Mouse (Mus musculus): ENCODE measurements at regions not wholly inside any gene's neighbourhood (a gene's known extent, or its start where the extent isn't known, plus 50 kb on each side); places are given as distances from the start of the nearest gene placed in this dataset.

GRCm38 (mm10) chr14:78372102-78372501 lies 64.3 kb upstream of the Tnfsf11 start:
- no peak for DNase-seq

GRCm38 (mm10) chr14:78368881-78369280 lies 61.0 kb upstream of the Tnfsf11 start:
- DNase-seq: no peak

- no peak for DNase-seq
Observed at GRCm38 (mm10) chr14:78364822-78365221, 57.0 kb upstream of the Tnfsf11 start.

- DNase-seq: no peak
Observed at GRCm38 (mm10) chr14:78363123-78363522, 55.3 kb upstream of the Tnfsf11 start.
